Mouse (Mus musculus) spleen, postnatal 10 days (tissue): ENCODE measurements around the gene Crk.

Experiments
- DNase-seq, 2 experiments: peaks; one replicate each; pipeline ENCODE4 v3.0.0; 2021 to 2022; ENCODE audit warnings: low spot score in 2 of 2

Gene Crk

GRCm38 (mm10) chr11:75655621-75656545 lies 23.2 kb upstream of the Crk start:
- peak; percentile 75 to 79 for DNase-seq

GRCm38 (mm10) chr11:75656621-75657590 lies 22.2 kb upstream of the Crk start:
- DNase-seq = peak; percentile 39 to 48

DNA sequence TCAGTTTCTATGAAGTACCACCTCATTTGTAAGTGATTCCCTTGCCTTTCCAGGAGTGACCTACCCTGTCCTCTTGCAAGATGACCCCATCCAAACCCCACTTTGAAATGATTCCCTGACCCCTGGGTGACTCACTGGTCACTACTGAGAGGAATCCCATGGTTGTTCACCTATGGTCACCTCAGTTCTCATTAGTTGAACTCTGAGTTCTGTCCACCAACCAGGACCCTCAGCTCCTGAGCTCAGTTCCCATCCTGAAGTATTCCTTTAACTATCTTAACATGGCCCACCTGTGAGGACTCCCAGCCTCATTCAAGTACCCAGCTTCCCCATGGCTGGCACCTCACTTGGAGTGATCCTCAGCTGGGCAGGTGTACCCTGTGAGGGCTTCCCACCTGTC lies 21.2 kb upstream of the Crk start:
- peak in 1 of 2 experiments; percentile 12 for DNase-seq

DNA sequence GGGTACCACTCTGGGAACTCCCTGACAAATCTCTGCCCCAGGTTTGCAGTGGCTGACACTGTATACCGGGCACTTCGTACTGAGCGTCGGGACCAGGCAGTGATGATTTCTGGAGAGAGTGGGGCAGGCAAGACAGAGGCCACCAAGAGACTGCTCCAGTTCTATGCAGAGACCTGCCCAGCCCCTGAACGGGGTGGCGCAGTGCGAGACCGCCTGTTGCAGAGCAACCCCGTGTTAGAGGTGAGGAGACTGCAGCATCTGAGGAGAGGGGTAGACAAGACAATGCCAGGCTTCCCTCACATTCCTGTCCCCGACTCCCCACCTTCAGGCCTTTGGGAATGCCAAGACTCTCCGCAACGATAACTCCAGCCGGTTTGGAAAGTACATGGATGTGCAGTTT lies 20.7 kb upstream of the Crk start:
- DNase-seq = peak in 1 of 2 experiments; percentile 15

DNA sequence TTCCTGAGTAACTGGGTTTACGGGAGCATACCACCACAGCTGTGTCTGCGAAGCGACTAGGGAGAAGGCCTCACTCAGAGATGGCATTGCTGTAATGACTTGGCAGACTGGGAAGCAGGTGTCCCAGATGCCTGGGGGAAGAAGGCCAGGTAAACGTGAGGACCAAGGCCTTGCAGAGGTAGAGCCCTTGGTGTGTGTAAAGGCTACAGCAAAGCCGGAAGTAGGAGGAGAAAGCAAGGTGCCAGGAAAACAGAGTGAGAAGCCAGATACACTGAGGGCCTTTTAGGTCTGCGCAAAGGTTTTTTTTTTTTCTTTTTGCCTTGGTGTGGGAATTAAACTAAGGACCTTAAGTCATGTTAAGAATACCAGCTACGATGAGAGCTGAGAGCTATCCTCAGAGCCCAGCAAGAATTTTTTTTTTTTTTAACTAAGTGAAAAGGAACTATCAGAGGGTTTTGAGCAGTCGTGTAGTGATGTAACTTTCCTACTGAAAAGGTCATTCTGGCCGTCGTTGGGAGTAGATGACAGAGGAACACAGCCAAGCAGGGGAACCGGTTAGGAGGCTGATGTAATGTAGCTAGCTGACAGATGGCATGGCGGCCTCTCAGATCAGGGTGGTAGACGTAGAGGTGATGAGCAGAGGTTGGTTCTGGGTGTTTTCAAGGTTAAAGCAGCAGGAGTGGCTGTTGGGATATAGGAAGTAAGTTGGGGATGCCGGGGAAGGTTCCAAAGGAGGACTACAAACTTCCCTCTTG lies 19.9 kb upstream of the Crk start:
- peak in 1 of 2 experiments; percentile 10 for DNase-seq

GRCm38 (mm10) chr11:75660081-75660590 lies 18.9 kb upstream of the Crk start:
- DNase-seq = peak in 1 of 2 experiments; percentile 15

DNA sequence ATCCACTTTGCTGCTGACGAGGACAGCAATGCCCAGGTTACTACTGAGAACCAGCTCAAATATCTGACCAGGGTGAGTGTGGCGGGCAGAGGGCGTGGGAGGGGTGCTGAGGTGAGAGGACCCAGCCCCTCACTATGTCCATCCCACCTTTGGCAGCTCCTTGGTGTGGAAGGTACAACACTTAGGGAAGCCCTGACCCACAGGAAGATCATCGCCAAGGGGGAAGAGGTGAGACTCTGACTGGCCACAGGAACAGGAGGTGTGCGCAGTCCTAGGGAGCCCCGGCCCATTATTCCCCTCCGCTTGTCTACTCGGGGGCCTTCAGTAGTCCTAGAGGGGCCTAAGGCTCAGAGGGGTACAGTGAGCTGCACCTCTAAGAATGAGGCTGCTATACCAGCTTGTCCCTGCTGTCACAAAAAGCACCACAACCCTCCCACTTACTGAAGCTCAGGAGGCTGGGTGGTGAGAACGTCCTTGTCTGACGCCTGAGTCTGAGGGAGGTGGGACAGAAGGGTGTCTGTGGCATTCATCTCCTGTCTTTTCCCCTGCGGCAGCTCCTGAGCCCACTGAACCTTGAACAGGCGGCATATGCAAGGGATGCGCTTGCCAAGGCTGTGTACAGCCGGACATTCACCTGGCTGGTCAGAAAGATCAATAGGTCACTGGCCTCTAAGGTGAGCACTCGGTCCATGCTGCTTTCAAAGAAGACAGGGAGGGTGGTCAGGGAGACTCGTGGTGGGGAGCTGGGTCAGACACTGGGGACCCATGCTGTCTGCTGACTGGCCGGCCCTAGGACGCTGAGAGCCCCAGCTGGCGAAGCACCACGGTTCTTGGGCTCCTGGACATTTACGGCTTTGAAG lies 17.9 kb upstream of the Crk start:
- no peak for DNase-seq

- DNase-seq = no peak
These were observed 16.9 kb upstream of the Crk start for GRCm38 (mm10) chr11:75662131-75662530.

- DNase-seq = no peak
These were observed 12.8 kb upstream of the Crk start for GRCm38 (mm10) chr11:75666296-75666695.

GRCm38 (mm10) chr11:75668621-75669020 lies 10.4 kb upstream of the Crk start:
- no peak for DNase-seq

- no peak for DNase-seq
These were observed 9.7 kb upstream of the Crk start for GRCm38 (mm10) chr11:75669176-75669852.

DNA sequence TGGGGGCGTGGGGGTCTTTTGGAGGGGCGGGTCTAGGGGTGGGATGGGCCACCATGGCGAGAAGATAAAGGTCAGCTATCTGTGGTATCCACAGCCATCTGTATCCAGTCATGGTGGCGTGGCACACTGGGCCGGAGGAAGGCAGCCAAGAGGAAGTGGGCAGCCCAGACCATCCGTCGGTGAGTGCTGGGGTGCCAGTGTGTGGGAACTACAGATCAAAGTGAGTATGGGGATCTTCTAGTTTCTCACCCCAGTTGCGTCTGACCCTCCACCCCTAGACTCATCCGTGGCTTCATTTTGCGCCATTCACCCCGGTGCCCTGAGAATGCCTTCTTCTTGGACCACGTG lies 9.2 kb upstream of the Crk start:
- DNase-seq = no peak

GRCm38 (mm10) chr11:75671426-75672180 lies 7.5 kb upstream of the Crk start:
- no peak for DNase-seq

DNA sequence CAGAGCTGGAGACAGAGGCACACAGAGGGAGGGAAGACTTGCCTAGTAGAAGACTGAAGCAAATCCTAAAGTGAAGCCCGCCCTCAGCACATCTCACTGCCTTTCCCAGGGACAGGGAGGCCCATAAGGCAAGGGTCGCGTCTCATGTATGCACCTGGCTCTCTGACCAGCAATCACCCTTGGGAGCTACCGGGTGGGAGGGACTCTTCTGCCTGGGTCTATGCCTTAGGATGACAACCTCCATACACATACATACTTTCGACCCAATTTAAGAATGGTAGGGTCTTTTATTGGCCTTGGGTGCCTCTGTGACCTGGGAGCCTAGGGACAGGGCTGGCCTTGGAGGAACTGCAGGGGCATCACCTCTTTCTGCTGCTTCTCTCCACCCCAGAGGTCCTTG lies 5.6 kb upstream of the Crk start:
- no peak for DNase-seq

- DNase-seq = no peak
These were observed 4.2 kb upstream of the Crk start for GRCm38 (mm10) chr11:75674875-75675274.

DNA sequence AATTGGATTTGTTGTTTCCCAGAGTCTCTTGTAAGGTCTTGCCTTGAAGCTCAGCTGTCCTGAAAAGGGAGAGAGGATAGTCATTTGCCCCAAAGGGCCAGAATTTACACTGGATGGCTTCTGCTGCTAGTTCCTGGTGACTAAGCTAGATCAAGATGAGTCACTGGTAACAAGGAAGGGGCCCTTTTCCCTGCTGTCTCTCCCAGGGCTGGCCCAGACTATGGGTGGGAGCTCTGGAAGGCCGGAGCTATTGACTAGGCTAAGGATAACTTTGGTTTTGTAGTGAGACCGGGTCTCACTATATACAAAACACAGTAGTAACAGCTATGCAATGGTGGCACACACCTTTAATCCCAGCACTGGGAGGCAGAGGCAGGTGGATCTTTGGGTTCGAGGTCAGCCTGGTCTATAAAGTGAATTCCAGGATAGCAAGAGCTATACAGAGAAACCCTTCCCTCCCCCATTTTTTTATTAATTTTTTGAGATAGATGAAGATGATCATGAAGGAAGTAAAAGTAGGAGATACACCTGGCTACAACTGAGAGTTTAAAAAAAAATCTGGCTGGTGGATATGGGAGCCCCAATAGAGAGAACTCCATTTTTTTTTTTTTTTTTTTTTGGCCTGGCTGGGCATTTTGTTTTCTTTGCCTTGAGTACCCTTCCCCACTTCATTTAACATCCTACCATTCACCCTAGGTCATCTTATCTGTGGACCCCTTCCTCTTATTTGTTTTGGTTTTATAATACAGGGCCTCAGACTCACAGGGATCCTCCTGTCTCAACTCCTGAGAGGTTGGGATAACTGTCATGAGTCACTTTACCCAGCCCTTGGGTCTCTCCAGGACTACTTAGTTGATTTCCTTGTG lies 945 bp upstream of the Crk start:
- DNase-seq = peak in 1 of 2 experiments; percentile 21

- DNase-seq = peak; percentile 72 to 79
These were observed 546 bp downstream of the Crk start for GRCm38 (mm10) chr11:75679439-75680171.
